Mouse (Mus musculus): ENCODE data around the gene Atp5l. TPM values are rescaled to one million over a fixed set of nuclear protein-coding genes. Genes with fewer than 3 reads are reported as not detected.

Gene Atp5l
- polyA plus RNA-seq, 1 experiment from 2014 or later, result 745 TPM

- H3K27ac ChIP-seq (ENCODE audit: low read length), result no peak overlapping the region
- no peak overlapping the region for H3K4me3 ChIP-seq (ENCODE audit: low read depth, low read length)
- H3K9me3 ChIP-seq (ENCODE audit: control insufficient read depth, low read depth, low read length), result no peaks in the 10 kb centered on the region
- peaks cover 74% of the 10 kb centered on the region for H3K36me3 ChIP-seq (ENCODE audit: control insufficient read depth, insufficient read depth, low read length)
- no peaks in the 10 kb centered on the region for H3K4me1 ChIP-seq (ENCODE audit: control insufficient read depth, insufficient read depth, low read length)
- H3K4me2 ChIP-seq (replicated peaks; ENCODE audit: low read depth, low read length), result no peak overlapping the region
- no peaks in the 10 kb centered on the region for H3K27me3 ChIP-seq (ENCODE audit: control insufficient read depth, insufficient read depth, low read length)
- WGBS, result 85% methylated on average over 7 of the region's 7 CpGs
- no peak for ATAC-seq (ENCODE audit: insufficient number of reproducible peaks, insufficient read depth, low FRiP score, low read depth)
- H3K9ac ChIP-seq (replicated peaks; ENCODE audit: low read depth, low read length), result no peak overlapping the region
Observed at GRCm38 (mm10) chr9:44946185-44946695, 25.7 kb upstream of the Atp5l start.

GRCm38 (mm10) chr9:44942421-44942820 is 21.9 kb upstream of the Atp5l start:
- no peak overlapping the region for H3K4me3 ChIP-seq (ENCODE audit: low read depth, low read length)
- WGBS, result 92% methylated on average over 4 of the region's 4 CpGs
- peaks cover 64% of the 10 kb centered on the region for H3K36me3 ChIP-seq (ENCODE audit: control insufficient read depth, insufficient read depth, low read length)

GRCm38 (mm10) chr9:44941756-44942155 is 21.2 kb upstream of the Atp5l start:
- Histone ChIP-seq H3K4me3 (ENCODE audit: low read depth, low read length) (no peak overlapping the region), H3K36me3 (ENCODE audit: control insufficient read depth, insufficient read depth, low read length) (peaks cover 63% of the 10 kb centered on the region)
- 84% methylated on average over 4 of the region's 4 CpGs for WGBS

More at GRCm38 (mm10) chr9:44942421-44942820, 21.9 kb upstream of the Atp5l start:
- no peak for ATAC-seq (ENCODE audit: insufficient number of reproducible peaks, insufficient read depth, low FRiP score, low read depth)
- H3K9me3 ChIP-seq (ENCODE audit: control insufficient read depth, low read depth, low read length), result no peaks in the 10 kb centered on the region
- no peak overlapping the region for H3K27ac ChIP-seq (ENCODE audit: low read length)
- no peaks in the 10 kb centered on the region for H3K27me3 ChIP-seq (ENCODE audit: control insufficient read depth, insufficient read depth, low read length)
- no peaks in the 10 kb centered on the region for H3K4me1 ChIP-seq (ENCODE audit: control insufficient read depth, insufficient read depth, low read length)
- H3K9ac ChIP-seq (replicated peaks; ENCODE audit: low read depth, low read length), result no peak overlapping the region
- H3K4me2 ChIP-seq (replicated peaks; ENCODE audit: low read depth, low read length), result no peak overlapping the region

GRCm38 (mm10) chr9:44921543-44921942 is 1.0 kb upstream of the Atp5l start:
- Histone ChIP-seq H3K27ac (ENCODE audit: low read length) (peak overlapping the region; percentile 83), H3K36me3 (ENCODE audit: control insufficient read depth, insufficient read depth, low read length) (no peaks in the 10 kb centered on the region; the same call in 1 of the 2 replicates), H3K4me2 (replicated peaks; ENCODE audit: low read depth, low read length) (peak overlapping the region; percentile 48), H3K27me3 (ENCODE audit: control insufficient read depth, insufficient read depth, low read length) (no peaks in the 10 kb centered on the region), H3K9ac (replicated peaks; ENCODE audit: low read depth, low read length) (peak overlapping the region; percentile 37; the same call in 1 of the 2 replicates), H3K4me3 (ENCODE audit: low read depth, low read length) (peak overlapping the region; percentile 93), H3K9me3 (ENCODE audit: control insufficient read depth, low read depth, low read length) (no peaks in the 10 kb centered on the region), H3K4me1 (ENCODE audit: control insufficient read depth, insufficient read depth, low read length) (peaks cover 4% of the 10 kb centered on the region; the same call in 1 of the 2 replicates)
- WGBS, result 75% methylated on average over 2 of the region's 2 CpGs
- ATAC-seq (ENCODE audit: insufficient number of reproducible peaks, insufficient read depth, low FRiP score, low read depth), result no peak

More at GRCm38 (mm10) chr9:44941756-44942155, 21.2 kb upstream of the Atp5l start:
- Histone ChIP-seq H3K27ac (ENCODE audit: low read length) (no peak overlapping the region), H3K4me2 (replicated peaks; ENCODE audit: low read depth, low read length) (no peak overlapping the region), H3K9me3 (ENCODE audit: control insufficient read depth, low read depth, low read length) (no peaks in the 10 kb centered on the region), H3K27me3 (ENCODE audit: control insufficient read depth, insufficient read depth, low read length) (no peaks in the 10 kb centered on the region), H3K9ac (replicated peaks; ENCODE audit: low read depth, low read length) (no peak overlapping the region), H3K4me1 (ENCODE audit: control insufficient read depth, insufficient read depth, low read length) (no peaks in the 10 kb centered on the region)
- ATAC-seq (ENCODE audit: insufficient number of reproducible peaks, insufficient read depth, low FRiP score, low read depth), result no peak

- WGBS, result 1% methylated on average over 8 of the region's 8 CpGs
- H3K27me3 ChIP-seq (ENCODE audit: control insufficient read depth, insufficient read depth, low read length), result no peaks in the 10 kb centered on the region
- peak overlapping the region; percentile 37; the same call in 1 of the 2 replicates for H3K9ac ChIP-seq (replicated peaks; ENCODE audit: low read depth, low read length)
- H3K4me1 ChIP-seq (ENCODE audit: control insufficient read depth, insufficient read depth, low read length), result peaks cover 4% of the 10 kb centered on the region; the same call in 1 of the 2 replicates
- peak; percentile 87; the same call in 1 of the 2 replicates for ATAC-seq (ENCODE audit: insufficient number of reproducible peaks, insufficient read depth, low FRiP score, low read depth)
- peak overlapping the region; percentile 93 for H3K4me3 ChIP-seq (ENCODE audit: low read depth, low read length)
- no peaks in the 10 kb centered on the region for H3K9me3 ChIP-seq (ENCODE audit: control insufficient read depth, low read depth, low read length)
- H3K27ac ChIP-seq (ENCODE audit: low read length), result peak overlapping the region; percentile 83
- peak overlapping the region; percentile 48 for H3K4me2 ChIP-seq (replicated peaks; ENCODE audit: low read depth, low read length)
- no peaks in the 10 kb centered on the region; the same call in 1 of the 2 replicates for H3K36me3 ChIP-seq (ENCODE audit: control insufficient read depth, insufficient read depth, low read length)
Observed at GRCm38 (mm10) chr9:44921123-44921468, 554 bp upstream of the Atp5l start.

GRCm38 (mm10) chr9:44919606-44920005 is 936 bp downstream of the Atp5l start:
- ATAC-seq (ENCODE audit: insufficient number of reproducible peaks, insufficient read depth, low FRiP score, low read depth), result no peak
- no peak overlapping the region for H3K27ac ChIP-seq (ENCODE audit: low read length)
- peak overlapping the region; percentile 93 for H3K4me3 ChIP-seq (ENCODE audit: low read depth, low read length)
- no peaks in the 10 kb centered on the region for H3K27me3 ChIP-seq (ENCODE audit: control insufficient read depth, insufficient read depth, low read length)
- no peaks in the 10 kb centered on the region for H3K9me3 ChIP-seq (ENCODE audit: control insufficient read depth, low read depth, low read length)
- peak overlapping the region; percentile 69 for H3K4me2 ChIP-seq (replicated peaks; ENCODE audit: low read depth, low read length)
- H3K4me1 ChIP-seq (ENCODE audit: control insufficient read depth, insufficient read depth, low read length), result peaks cover 12% of the 10 kb centered on the region; the same call in 1 of the 2 replicates
- 38% methylated on average over 2 of the region's 2 CpGs for WGBS
- no peaks in the 10 kb centered on the region for H3K36me3 ChIP-seq (ENCODE audit: control insufficient read depth, insufficient read depth, low read length)
- H3K9ac ChIP-seq (replicated peaks; ENCODE audit: low read depth, low read length), result peak overlapping the region; percentile 92

GRCm38 (mm10) chr9:44916196-44916595 is 4.3 kb downstream of the Atp5l start:
- no peaks in the 10 kb centered on the region for H3K9me3 ChIP-seq (ENCODE audit: control insufficient read depth, low read depth, low read length)
- no peak overlapping the region for H3K4me2 ChIP-seq (replicated peaks; ENCODE audit: low read depth, low read length)
- peaks cover 12% of the 10 kb centered on the region; the same call in 1 of the 2 replicates for H3K4me1 ChIP-seq (ENCODE audit: control insufficient read depth, insufficient read depth, low read length)
- no peak overlapping the region for H3K27ac ChIP-seq (ENCODE audit: low read length)
- 57% methylated on average over 1 of the region's 1 CpGs for WGBS
- peaks cover 17% of the 10 kb centered on the region for H3K36me3 ChIP-seq (ENCODE audit: control insufficient read depth, insufficient read depth, low read length)
- no peaks in the 10 kb centered on the region for H3K27me3 ChIP-seq (ENCODE audit: control insufficient read depth, insufficient read depth, low read length)
- no peak overlapping the region for H3K9ac ChIP-seq (replicated peaks; ENCODE audit: low read depth, low read length)
- no peak for ATAC-seq (ENCODE audit: insufficient number of reproducible peaks, insufficient read depth, low FRiP score, low read depth)
- no peak overlapping the region for H3K4me3 ChIP-seq (ENCODE audit: low read depth, low read length)

GRCm38 (mm10) chr9:44914706-44915105 is 5.8 kb downstream of the Atp5l start:
- Histone ChIP-seq H3K4me3 (ENCODE audit: low read depth, low read length) (no peak overlapping the region), H3K9me3 (ENCODE audit: control insufficient read depth, low read depth, low read length) (no peaks in the 10 kb centered on the region), H3K36me3 (ENCODE audit: control insufficient read depth, insufficient read depth, low read length) (peaks cover 20% of the 10 kb centered on the region), H3K4me2 (replicated peaks; ENCODE audit: low read depth, low read length) (no peak overlapping the region), H3K9ac (replicated peaks; ENCODE audit: low read depth, low read length) (no peak overlapping the region), H3K27me3 (ENCODE audit: control insufficient read depth, insufficient read depth, low read length) (no peaks in the 10 kb centered on the region), H3K27ac (ENCODE audit: low read length) (no peak overlapping the region), H3K4me1 (ENCODE audit: control insufficient read depth, insufficient read depth, low read length) (peaks cover 12% of the 10 kb centered on the region; the same call in 1 of the 2 replicates)
- 25% methylated on average over 4 of the region's 4 CpGs for WGBS
- no peak for ATAC-seq (ENCODE audit: insufficient number of reproducible peaks, insufficient read depth, low FRiP score, low read depth)

GRCm38 (mm10) chr9:44911365-44911764 is 9.2 kb downstream of the Atp5l start:
- Histone ChIP-seq H3K4me2 (replicated peaks; ENCODE audit: low read depth, low read length) (no peak overlapping the region), H3K4me1 (ENCODE audit: control insufficient read depth, insufficient read depth, low read length) (peaks cover 7% of the 10 kb centered on the region; the same call in 1 of the 2 replicates), H3K9me3 (ENCODE audit: control insufficient read depth, low read depth, low read length) (no peaks in the 10 kb centered on the region), H3K9ac (replicated peaks; ENCODE audit: low read depth, low read length) (no peak overlapping the region), H3K4me3 (ENCODE audit: low read depth, low read length) (no peak overlapping the region), H3K27ac (ENCODE audit: low read length) (no peak overlapping the region), H3K36me3 (ENCODE audit: control insufficient read depth, insufficient read depth, low read length) (peaks cover 20% of the 10 kb centered on the region), H3K27me3 (ENCODE audit: control insufficient read depth, insufficient read depth, low read length) (no peaks in the 10 kb centered on the region)
- 93% methylated on average over 4 of the region's 4 CpGs for WGBS
- ATAC-seq (ENCODE audit: insufficient number of reproducible peaks, insufficient read depth, low FRiP score, low read depth), result no peak
